Mouse (Mus musculus): Measurements from ENCODE around the gene Praf2. TPM values are rescaled to one million over a fixed set of nuclear protein-coding genes. Genes with fewer than 3 reads are reported as not detected.
A peak's percentile ranks its signal among the peaks of the same experiment; 100 is the strongest.
"Not testable (repeated sequence)": the region's sequence is repeated elsewhere in the genome, so short reads cannot be mapped to it uniquely, and the experiment has no call there.

Praf2 gene
- total RNA-seq, 2 experiments from 2014 or later: 91.6 to 102 TPM

GRCm38 (mm10) chrX:7716058-7716457 is 12.2 kb upstream of the Praf2 start:
- not testable (repeated sequence) for H3K27ac ChIP-seq; H3K4me3 ChIP-seq; DNase-seq (ENCODE audit: low spot score in 2 of 2)
- TF ChIP-seq CTCF (conservative IDR thresholded peaks at IDR 0.05): peak; percentile 50

GRCm38 (mm10) chrX:7721514-7722281 is 6.5 kb upstream of the Praf2 start, which contains the start of gene Gm45208:
Gm45208 (plus strand) TSS chrX:7722245.
- peak within 1 kb of the TSS; percentile 66 for H3K4me3 ChIP-seq
- DNase-seq (ENCODE audit: low spot score in 2 of 2): peak; percentile 58 to 65
- TF ChIP-seq CTCF (conservative IDR thresholded peaks at IDR 0.05): no peak
- H3K27ac ChIP-seq: peak within 1 kb of the TSS; percentile 98

GRCm38 (mm10) chrX:7722282-7722611 is 6.0 kb upstream of the Praf2 start:
- DNase-seq (ENCODE audit: low spot score in 2 of 2): no peak
- peak overlapping the region; percentile 98 for H3K27ac ChIP-seq
- H3K4me3 ChIP-seq: peak overlapping the region; percentile 66
- TF ChIP-seq CTCF (conservative IDR thresholded peaks at IDR 0.05): no peak

- TF ChIP-seq CTCF (conservative IDR thresholded peaks at IDR 0.05): no peak
- DNase-seq (ENCODE audit: low spot score in 2 of 2): no peak
- Histone ChIP-seq H3K27ac (peak overlapping the region; percentile 98; the same call in 1 of the 2 replicates), H3K4me3 (peak overlapping the region; percentile 66)
These were observed 5.5 kb upstream of the Praf2 start for GRCm38 (mm10) chrX:7722691-7723090.

- Histone ChIP-seq H3K27ac (no peak overlapping the region), H3K4me3 (no peak overlapping the region)
- no peak for TF ChIP-seq CTCF (conservative IDR thresholded peaks at IDR 0.05)
- DNase-seq (ENCODE audit: low spot score in 2 of 2): no peak
These were observed 4.1 kb upstream of the Praf2 start for GRCm38 (mm10) chrX:7724135-7724534.

GRCm38 (mm10) chrX:7725841-7726240 is 2.4 kb upstream of the Praf2 start:
- DNase-seq (ENCODE audit: low spot score in 2 of 2): no peak
- Histone ChIP-seq H3K27ac (no peak overlapping the region), H3K4me3 (no peak overlapping the region)
- TF ChIP-seq CTCF (conservative IDR thresholded peaks at IDR 0.05): no peak

GRCm38 (mm10) chrX:7727176-7727575 is 1.1 kb upstream of the Praf2 start:
- Histone ChIP-seq H3K27ac (no peak overlapping the region), H3K4me3 (no peak overlapping the region)
- TF ChIP-seq CTCF (conservative IDR thresholded peaks at IDR 0.05): no peak
- no peak for DNase-seq (ENCODE audit: low spot score in 2 of 2)

GRCm38 (mm10) chrX:7728922-7729265 is 655 bp downstream of the Praf2 start:
- TF ChIP-seq CTCF (conservative IDR thresholded peaks at IDR 0.05): no peak
- Histone ChIP-seq H3K27ac (peak overlapping the region; percentile 87), H3K4me3 (peak overlapping the region; percentile 55)
- DNase-seq (ENCODE audit: low spot score in 2 of 2): no peak

- peak; percentile 78 for TF ChIP-seq CTCF (conservative IDR thresholded peaks at IDR 0.05)
- Histone ChIP-seq H3K4me3 (peak overlapping the region; percentile 23; the same call in 1 of the 2 replicates), H3K27ac (no peak overlapping the region)
- peak in 1 of 2 experiments; percentile 63 for DNase-seq (ENCODE audit: low spot score in 2 of 2)
These were observed 5.4 kb downstream of the Praf2 start for GRCm38 (mm10) chrX:7733571-7734156.

GRCm38 (mm10) chrX:7739336-7740081 is 11.3 kb downstream of the Praf2 start:
- H3K27ac ChIP-seq: no peak overlapping the region
- no peak for DNase-seq (ENCODE audit: low spot score in 2 of 2)
- TF ChIP-seq CTCF (conservative IDR thresholded peaks at IDR 0.05): no peak

GRCm38 (mm10) chrX:7740082-7740819 is 12.0 kb downstream of the Praf2 start:
- Histone ChIP-seq H3K4me3 (no peak overlapping the region), H3K27ac (no peak overlapping the region)
- no peak for DNase-seq (ENCODE audit: low spot score in 2 of 2)
- no peak for TF ChIP-seq CTCF (conservative IDR thresholded peaks at IDR 0.05)

More at GRCm38 (mm10) chrX:7739336-7740081, 11.3 kb downstream of the Praf2 start:
- H3K4me3 ChIP-seq: no peak overlapping the region

GRCm38 (mm10) chrX:7741103-7741502 is 12.9 kb downstream of the Praf2 start:
- no peak for TF ChIP-seq CTCF (conservative IDR thresholded peaks at IDR 0.05)
- Histone ChIP-seq H3K27ac (no peak overlapping the region), H3K4me3 (no peak overlapping the region)
- DNase-seq (ENCODE audit: low spot score in 2 of 2): no peak

GRCm38 (mm10) chrX:7743470-7743869 is 15.2 kb downstream of the Praf2 start:
- H3K27ac ChIP-seq: no peak overlapping the region
- no peak overlapping the region for H3K4me3 ChIP-seq
- no peak for DNase-seq (ENCODE audit: low spot score in 2 of 2)
- TF ChIP-seq CTCF (conservative IDR thresholded peaks at IDR 0.05): peak; percentile 74

All from layer of hippocampus, adult 2 months (tissue).